Comparison of ENCODE assay signal across 8 mouse cellular contexts in genomic region chr6:29916530-29917382, GRCm38 (mm10). TPM values are rescaled to one million over a fixed set of nuclear protein-coding genes. Genes with fewer than 3 reads are reported as not detected.
DNase-seq lines count a peak whose midpoint lies in the region; ATAC-seq and TF ChIP-seq lines count a peak whose summit lies in the region.

TSS of gene Strip2 (plus strand) at chr6:29917012.

- no peak for TF ChIP-seq CTCF in stomach, postnatal 0 days (IDR thresholded peaks at IDR 0.05; ENCODE audit: low read depth)

- no peaks in the 10 kb centered on the region for H3K36me3 ChIP-seq in ES-E14 (ENCODE audit: control insufficient read depth, insufficient read depth, low read length, poor library complexity, severe bottlenecking)
- no peaks in the 10 kb centered on the region for H3K36me3 ChIP-seq in forebrain, embryonic 14.5 days (ENCODE audit: control insufficient read depth, insufficient read depth, low read length)
- no peaks in the 10 kb centered on the region for H3K36me3 ChIP-seq in liver, embryonic 16.5 days (ENCODE audit: control insufficient read depth, insufficient read depth)
- H3K36me3 ChIP-seq in neural tube, embryonic 12.5 days: no peaks in the 10 kb centered on the region
- no peaks in the 10 kb centered on the region for H3K36me3 ChIP-seq in stomach, postnatal 0 days (ENCODE audit: control insufficient read depth, insufficient read depth, low read length)

- peak within 1 kb of the TSS; percentile 87 to 98 for H3K4me3 ChIP-seq in ES-E14 (ENCODE audit: insufficient read depth in 1 of 2, low read depth in 1 of 2, low read length in 2 of 2, poor library complexity in 1 of 2, severe bottlenecking in 1 of 2)
- H3K4me3 ChIP-seq in forebrain, embryonic 14.5 days (ENCODE audit: low read depth, low read length): peak within 1 kb of the TSS; percentile 71
- peak within 1 kb of the TSS; percentile 80 for H3K4me3 ChIP-seq in liver, embryonic 16.5 days (ENCODE audit: low read depth, low read length)
- H3K4me3 ChIP-seq in neural tube, embryonic 12.5 days: peak within 1 kb of the TSS; percentile 61
- peak within 1 kb of the TSS; percentile 77 for H3K4me3 ChIP-seq in stomach, postnatal 0 days (ENCODE audit: low read depth, low read length)

- H3K4me1 ChIP-seq in ES-E14 (ENCODE audit: control insufficient read depth in 2 of 2, insufficient read depth in 2 of 2, low read length in 2 of 2, poor library complexity in 1 of 2): no peaks in the 10 kb centered on the region; a peak in 1 of 4 replicates
- peaks cover 3% of the 10 kb centered on the region; the same call in 1 of the 2 replicates for H3K4me1 ChIP-seq in forebrain, embryonic 14.5 days (ENCODE audit: control insufficient read depth, insufficient read depth, low read length)
- H3K4me1 ChIP-seq in liver, embryonic 16.5 days (ENCODE audit: control insufficient read depth, low read depth, low read length): peaks cover 8% of the 10 kb centered on the region
- H3K4me1 ChIP-seq in neural tube, embryonic 12.5 days: peaks cover 8% of the 10 kb centered on the region
- peaks cover 4% of the 10 kb centered on the region for H3K4me1 ChIP-seq in stomach, postnatal 0 days (replicated peaks; ENCODE audit: control insufficient read depth, insufficient read depth)

- no peaks in the 10 kb centered on the region for H3K9me3 ChIP-seq in ES-E14 (ENCODE audit: control insufficient read depth, insufficient read depth, low read depth, low read length)
- no peaks in the 10 kb centered on the region for H3K9me3 ChIP-seq in forebrain, embryonic 14.5 days (replicated peaks; ENCODE audit: control insufficient read depth, low read length)
- no peaks in the 10 kb centered on the region for H3K9me3 ChIP-seq in liver, embryonic 16.5 days (replicated peaks; ENCODE audit: control insufficient read depth, low read length)
- no peaks in the 10 kb centered on the region for H3K9me3 ChIP-seq in neural tube, embryonic 12.5 days
- no peaks in the 10 kb centered on the region for H3K9me3 ChIP-seq in stomach, postnatal 0 days (ENCODE audit: control insufficient read depth, low read length)

- WGBS in forebrain, embryonic 14.5 days: under 1% methylated on average over 61 of the region's 67 CpGs
- under 1% methylated on average over 67 of the region's 67 CpGs for WGBS in large intestine, adult 2 months
- WGBS in liver, embryonic 16.5 days (ENCODE audit: insufficient replicate concordance): under 1% methylated on average over 67 of the region's 67 CpGs
- WGBS in neural tube, embryonic 12.5 days: under 1% methylated on average over 67 of the region's 67 CpGs
- under 1% methylated on average over 67 of the region's 67 CpGs for WGBS in stomach, postnatal 0 days

- DNase-seq in ES-E14 (ENCODE audit: low read depth, low spot score): peak; percentile 95
- DNase-seq in cerebellum, adult 11 months: peak; percentile 92
- peak; percentile 97 for DNase-seq in forebrain, embryonic 14.5 days (ENCODE audit: low spot score)
- DNase-seq in heart, postnatal 14 days: peak; percentile 94 to 96
- peak; percentile 67 for DNase-seq in large intestine, adult 2 months (ENCODE audit: low read depth, low spot score)
- peak; percentile 94 for DNase-seq in stomach, postnatal 0 days (ENCODE audit: low spot score)

- peak within 1 kb of the TSS; percentile 93 for H3K4me2 ChIP-seq in forebrain, embryonic 14.5 days (ENCODE audit: low read length)
- H3K4me2 ChIP-seq in liver, embryonic 16.5 days (ENCODE audit: low read depth, low read length): peak within 1 kb of the TSS; percentile 91
- peak within 1 kb of the TSS; percentile 91 for H3K4me2 ChIP-seq in neural tube, embryonic 12.5 days (replicated peaks)
- H3K4me2 ChIP-seq in stomach, postnatal 0 days (replicated peaks; ENCODE audit: low read depth): peak within 1 kb of the TSS; percentile 98

- no peak within 1 kb of the TSS for H3K27ac ChIP-seq in ES-E14 (ENCODE audit: insufficient read depth, low read depth, low read length, poor library complexity, severe bottlenecking)
- H3K27ac ChIP-seq in forebrain, embryonic 14.5 days (ENCODE audit: low read depth, low read length): no peak within 1 kb of the TSS
- H3K27ac ChIP-seq in liver, embryonic 16.5 days (ENCODE audit: low read length): no peak within 1 kb of the TSS
- H3K27ac ChIP-seq in neural tube, embryonic 12.5 days: no peak within 1 kb of the TSS
- 0 out of 2 replicates have a peak within 1 kb of the TSS, but pooled peaks have one; percentile 24 for H3K27ac ChIP-seq in stomach, postnatal 0 days (replicated peaks)

- ATAC-seq in forebrain, embryonic 14.5 days: peak; percentile 100
- peak; percentile 98 for ATAC-seq in liver, embryonic 16.5 days (ENCODE audit: low read depth)
- ATAC-seq in neural tube, embryonic 12.5 days (ENCODE audit: low FRiP score, low read depth): peak; percentile 99
- peak; percentile 98 for ATAC-seq in stomach, postnatal 0 days (ENCODE audit: low FRiP score, low TSS enrichment)

- 0 out of 2 replicates have a peak, but pooled peaks cover 6% of the 10 kb centered on the region for H3K27me3 ChIP-seq in forebrain, embryonic 14.5 days (replicated peaks; ENCODE audit: control insufficient read depth, insufficient read depth, low read length)
- peaks cover 32% of the 10 kb centered on the region for H3K27me3 ChIP-seq in liver, embryonic 16.5 days (ENCODE audit: control insufficient read depth, insufficient read depth, low read depth, low read length)
- H3K27me3 ChIP-seq in neural tube, embryonic 12.5 days (replicated peaks): peaks cover 19% of the 10 kb centered on the region
- no peaks in the 10 kb centered on the region for H3K27me3 ChIP-seq in stomach, postnatal 0 days (ENCODE audit: control insufficient read depth, insufficient read depth, low read length)

- TF ChIP-seq EP300 in stomach, postnatal 0 days (optimal IDR thresholded peaks at IDR 0.05): no peak

- H3K9ac ChIP-seq in ES-E14 (ENCODE audit: insufficient read depth, low read depth, low read length, poor library complexity, severe bottlenecking): peak within 1 kb of the TSS; percentile 72
- peak within 1 kb of the TSS; percentile 68 for H3K9ac ChIP-seq in forebrain, embryonic 14.5 days (ENCODE audit: low read length)
- peak within 1 kb of the TSS; percentile 73 for H3K9ac ChIP-seq in liver, embryonic 16.5 days (ENCODE audit: low read depth, low read length)
- peak within 1 kb of the TSS; percentile 62 for H3K9ac ChIP-seq in neural tube, embryonic 12.5 days
- peak within 1 kb of the TSS; percentile 59 for H3K9ac ChIP-seq in stomach, postnatal 0 days (ENCODE audit: low read length)

- intact Hi-C loops in heart, postnatal 14 days (cut with DNase I): loop anchor here (5.0 kb wide), 2 partner anchors 49 to 131 kb away; partner anchors contain the start of gene Nrf1

- in situ Hi-C loops in ES-E14 (cut with MboI; ENCODE audit: low sequenced_read_pairs in 2 of 2, unreplicated experiment in 2 of 2): no loop called here

TF ChIP-seq in ES-E14, 5 proteins besides CTCF, POLR2A, EP300 and RAD21:
- peak; percentile 80 for TF ChIP-seq CHD2 (IDR thresholded peaks at IDR 0.05; ENCODE audit: low read depth, low read length)
- no peak for TF ChIP-seq ZNF384 (IDR thresholded peaks at IDR 0.05; ENCODE audit: low read depth, low read length)
- TF ChIP-seq MAFK (IDR thresholded peaks at IDR 0.05; ENCODE audit: insufficient read depth, low read depth, low read length): no peak
TF ChIP-seq in ES-E14: peak in this region for 1.

RNA-seq across cellular contexts. Expression of gene Strip2, which starts in this region (rescaled TPM):
- 1.1 and 1.3 TPM in 2 replicates for total RNA-seq in ES-E14 (2012; rRNA removed)
- 1.7 and 2.7 TPM in 2 replicates for polyA plus RNA-seq in forebrain, embryonic 14.5 days (2014; fragmentation: Nextera tagmentation; extraction: Ambion mirVana)
- 10 to 100 TPM; 62.5 to 69.9 TPM for total RNA-seq in heart, postnatal 14 days (2021)
- polyA plus RNA-seq in large intestine, adult 2 months (2012; rRNA removed): 0.58 and 1.7 TPM in 2 replicates
- polyA plus RNA-seq in liver, embryonic 16.5 days (2015; fragmentation: Nextera tagmentation; extraction: Ambion mirVana): 0.37 and 0.41 TPM in 2 replicates
- polyA plus RNA-seq in neural tube, embryonic 12.5 days (2016; fragmentation: Nextera tagmentation; extraction: Ambion mirVana): 0.84 and 0.87 TPM in 2 replicates
- polyA plus RNA-seq in stomach, postnatal 0 days (2015; fragmentation: Nextera tagmentation; extraction: Ambion mirVana): 0.13 and 0.16 TPM in 2 replicates

Comparison
In these comparisons a context has a peak if more than half of its experiments do, and no peak if none do; other contexts are left out.
1. RNA of gene Strip2 (total RNA-seq): 62.5 to 69.9 TPM in heart, postnatal 14 days; 1.1 to 1.3 TPM in ES-E14; every median in the first group is over 10 times any median in the second.
2. Peak in ATAC-seq, H3K4me3 ChIP-seq, H3K9ac ChIP-seq and H3K4me2 ChIP-seq in liver, embryonic 16.5 days; RNA of the gene not detected or under 1 TPM.
3. Peak in ATAC-seq, H3K4me3 ChIP-seq, H3K9ac ChIP-seq and H3K4me2 ChIP-seq in neural tube, embryonic 12.5 days; RNA of the gene not detected or under 1 TPM.
4. Peak in DNase-seq, ATAC-seq, H3K4me3 ChIP-seq, H3K27ac ChIP-seq, H3K9ac ChIP-seq and H3K4me2 ChIP-seq in stomach, postnatal 0 days; RNA of the gene not detected or under 1 TPM.
5. Peak in every context shown above with its lines, with median percentiles within 50 percentile points of each other: DNase-seq, H3K4me3 ChIP-seq, H3K9ac ChIP-seq, ATAC-seq and H3K4me2 ChIP-seq.